In genomic region chr2:34835669-34836068, GRCm38 (mm10) we compare ENCODE assay signal across 39 mouse cellular contexts. TPM values are rescaled to one million over a fixed set of nuclear protein-coding genes. Genes with fewer than 3 reads are reported as not detected.
"Had no signal": no experiment of that assay in that cellular context is flagged by ENCODE, and none has a peak within 500 bp of the region (broad histone marks: within the 10 kb centered on the region; RNA-seq: fewer than 3 reads in every experiment).

No protein-coding gene starts in this region.

- H3K9ac ChIP-seq: heart, embryonic 12.5 days; hindbrain, embryonic 12.5 days; hindbrain, embryonic 14.5 days; intestine, embryonic 15.5 days; limb, embryonic 12.5 days; liver, embryonic 12.5 days; liver, embryonic 14.5 days had no signal

- H3K4me1 ChIP-seq: heart, embryonic 10.5 days; heart, embryonic 12.5 days; hindbrain, embryonic 10.5 days; hindbrain, embryonic 12.5 days; intestine, embryonic 15.5 days; limb, embryonic 10.5 days; limb, embryonic 12.5 days; liver, embryonic 12.5 days had no signal

- H3K27ac ChIP-seq: gastrocnemius, adult 2 months; heart, embryonic 10.5 days; hindbrain, embryonic 10.5 days; hindbrain, embryonic 12.5 days; hindbrain, embryonic 14.5 days; intestine, embryonic 15.5 days; layer of hippocampus, adult 2 months; left cerebral cortex, adult 2 months; limb, embryonic 10.5 days; limb, embryonic 12.5 days; liver, embryonic 12.5 days; liver, embryonic 14.5 days had no signal

- ATAC-seq: hindbrain, embryonic 16.5 days; inflammation-experienced regulatory T-cells, adult 6 months; intestine, embryonic 15.5 days; intestine, postnatal 0 days; liver, embryonic 12.5 days had no signal

- DNase-seq: gastrocnemius, adult 2 months; gastrocnemius, postnatal 10 days; gastrocnemius, postnatal 25 days; heart, adult 18-20 months; heart, postnatal 10 days; heart, postnatal 4 days; kidney, adult 18-20 months; kidney, adult 8-10 months; kidney, postnatal 10 days; kidney, postnatal 25 days; kidney, postnatal 4 days; lung, adult 18-20 months had no signal

- H3K27me3 ChIP-seq: intestine, embryonic 15.5 days; limb, embryonic 12.5 days had no signal

- H3K4me3 ChIP-seq: gastrocnemius, adult 2 months; heart, embryonic 10.5 days; heart, embryonic 12.5 days; hindbrain, embryonic 10.5 days; hindbrain, embryonic 12.5 days; intestine, embryonic 15.5 days; layer of hippocampus, adult 2 months; left cerebral cortex, adult 2 months; limb, embryonic 10.5 days; limb, embryonic 12.5 days; liver, embryonic 12.5 days had no signal

- H3K36me3 ChIP-seq: heart, embryonic 10.5 days; heart, embryonic 12.5 days; hindbrain, embryonic 10.5 days; hindbrain, embryonic 12.5 days; intestine, embryonic 15.5 days; limb, embryonic 10.5 days; limb, embryonic 12.5 days; liver, embryonic 12.5 days had no signal

- H3K9me3 ChIP-seq: heart, embryonic 10.5 days; hindbrain, embryonic 10.5 days; hindbrain, embryonic 12.5 days; intestine, embryonic 15.5 days; limb, embryonic 10.5 days; limb, embryonic 12.5 days; liver, embryonic 12.5 days had no signal

RNA-seq across cellular contexts. Expression of gene Gm34653, which starts 2.9 kb away (rescaled TPM):
- total RNA-seq: gastrocnemius, postnatal 10 days; heart, adult 18-20 months; heart, adult 8-10 months; heart, postnatal 10 days; heart, postnatal 25 days; heart, postnatal 4 days; layer of hippocampus, adult 2 months; layer of hippocampus, postnatal 10 days; layer of hippocampus, postnatal 25 days; left cerebral cortex, postnatal 14 days; left cerebral cortex, postnatal 36 days had no signal
- polyA plus RNA-seq: heart, embryonic 10.5 days; heart, embryonic 12.5 days; heart, embryonic 14.5 days; heart, embryonic 16.5 days; hindbrain, embryonic 10.5 days; hindbrain, embryonic 12.5 days; hindbrain, embryonic 14.5 days; hindbrain, embryonic 16.5 days; inflammation-experienced regulatory T-cells, adult 6 months; intestine, embryonic 15.5 days; intestine, postnatal 0 days; kidney, embryonic 14.5 days; kidney, embryonic 16.5 days; limb, embryonic 10.5 days; liver, adult 2 months; liver, embryonic 14.5 days; liver, embryonic 16.5 days had no signal

RNA-seq across cellular contexts. Expression of gene Cutal, which starts 38.5 kb away (rescaled TPM):
- polyA plus RNA-seq: heart, embryonic 12.5 days; hindbrain, embryonic 10.5 days; inflammation-experienced regulatory T-cells, adult 6 months had no signal
